Mouse (Mus musculus) neural tube, embryonic 11.5 days (tissue): ENCODE data around the gene Slc41a3. TPM values are rescaled to one million over a fixed set of nuclear protein-coding genes. Genes with fewer than 3 reads are reported as not detected.
"Not testable (repeated sequence)": the region's sequence is repeated elsewhere in the genome, so short reads cannot be mapped to it uniquely, and the experiment has no call there.

ENCODE experiments used
- ATAC-seq: fragments of 200-750 bp; cut with Nextera tagmentation; 2 replicates; pipeline ENCODE4 v1.8.0; 2017; ENCODE audit warnings: moderate number of reproducible peaks, mild to moderate bottlenecking, moderate TSS enrichment, moderate library complexity; ENCODE audit not compliant: insufficient read depth, low FRiP score, low TSS enrichment
- DNase-seq: peaks from one replicate; pipeline ENCODE4 v3.0.0-alpha.2; 2015; ENCODE audit warnings: low spot score
- H3K27ac ChIP-seq: fragments of 300-500 bp; sonication (generic); 2 replicates; pipeline ENCODE4 v1.5.1; 2014; ENCODE audit warnings: low read depth, mild to moderate bottlenecking, low read length
- H3K27me3 ChIP-seq: fragments of 300-500 bp; sonication (generic); 2 replicates; pipeline ENCODE4 v1.6.1; 2014; ENCODE audit warnings: mild to moderate bottlenecking, low read length, mixed read lengths; ENCODE audit not compliant: control insufficient read depth, insufficient read depth
- H3K36me3 ChIP-seq: fragments of 300-500 bp; sonication (generic); 2 replicates; pipeline ENCODE4 v1.6.1; 2014; ENCODE audit warnings: mild to moderate bottlenecking, low read length, moderate library complexity, mixed read lengths; ENCODE audit not compliant: control insufficient read depth, insufficient read depth
- H3K4me1 ChIP-seq: fragments of 300-500 bp; sonication (generic); 2 replicates; pipeline ENCODE4 v1.6.1; 2014; ENCODE audit warnings: low read length, mixed read lengths; ENCODE audit not compliant: control insufficient read depth, insufficient read depth
- H3K4me2 ChIP-seq: fragments of 300-500 bp; sonication (generic); 2 replicates; pipeline ENCODE4 v1.6.1; 2014; ENCODE audit warnings: low read depth, mild to moderate bottlenecking, moderate library complexity
- H3K4me3 ChIP-seq: fragments of 300-500 bp; sonication (generic); 2 replicates; pipeline ENCODE4 v1.5.1; 2014; ENCODE audit warnings: low read depth, low read length
- H3K9ac ChIP-seq: fragments of 300-500 bp; sonication (generic); 2 replicates; pipeline ENCODE4 v1.6.1; 2014; ENCODE audit warnings: mild to moderate bottlenecking, low read length
- H3K9me3 ChIP-seq: fragments of 300-500 bp; sonication (generic); 2 replicates; pipeline ENCODE4 v1.6.1; 2016; ENCODE audit warnings: low read length; ENCODE audit not compliant: control insufficient read depth
- WGBS: fragments of 180-500 bp; shearing (Covaris S2); extraction: QIAGEN DNeasy Blood & Tissue Kit; methylation state at CpG from one replicate; pipeline ENCODE4 v1.1.7; 2014; 5-methylcytosine and 5-hydroxymethylcytosine counted together
- polyA plus RNA-seq: library from polyadenylated mRNA; unstranded; fragments of >200 nt; fragmentation: Nextera tagmentation; extraction: Ambion mirVana; gene quantifications from 2 replicates; pipeline ENCODE4 v1.2.1, GENCODE M21; 2014

Slc41a3 gene
- polyA plus RNA-seq, 1 experiment from 2014 or later = 2.7 TPM

- H3K36me3 ChIP-seq = no peaks in the 10 kb centered on the region
- WGBS = 55% methylated on average over 3 of the region's 3 CpGs
- no peak overlapping the region for H3K4me2 ChIP-seq
- DNase-seq (no peak), ATAC-seq (no peak)
- no peak overlapping the region for H3K9ac ChIP-seq
- no peaks in the 10 kb centered on the region for H3K27me3 ChIP-seq
- no peak overlapping the region for H3K27ac ChIP-seq
- no peaks in the 10 kb centered on the region for H3K4me1 ChIP-seq
- no peak overlapping the region for H3K4me3 ChIP-seq
- H3K9me3 ChIP-seq = no peaks in the 10 kb centered on the region
These were observed 31.1 kb downstream of the Slc41a3 start for GRCm38 (mm10) chr6:90635611-90636010.

- no peaks in the 10 kb centered on the region for H3K27me3 ChIP-seq
- H3K27ac ChIP-seq = no peak overlapping the region
- H3K4me2 ChIP-seq = no peak overlapping the region
- WGBS = 80% methylated on average over 3 of the region's 3 CpGs
- no peak for DNase-seq
- H3K9ac ChIP-seq = no peak overlapping the region
- no peaks in the 10 kb centered on the region for H3K4me1 ChIP-seq
- H3K9me3 ChIP-seq = no peaks in the 10 kb centered on the region
- no peak overlapping the region for H3K4me3 ChIP-seq
- no peak for ATAC-seq
- H3K36me3 ChIP-seq = no peaks in the 10 kb centered on the region
These were observed 38.5 kb downstream of the Slc41a3 start for GRCm38 (mm10) chr6:90643057-90643456.

GRCm38 (mm10) chr6:90644965-90645364 lies 40.4 kb downstream of the Slc41a3 start:
- no peak overlapping the region for H3K9ac ChIP-seq
- H3K27me3 ChIP-seq = no peaks in the 10 kb centered on the region
- no peaks in the 10 kb centered on the region for H3K36me3 ChIP-seq
- ATAC-seq (no peak), DNase-seq (no peak)
- no peaks in the 10 kb centered on the region for H3K4me1 ChIP-seq
- no peak overlapping the region for H3K4me2 ChIP-seq
- 80% methylated on average over 4 of the region's 4 CpGs for WGBS
- no peak overlapping the region for H3K27ac ChIP-seq
- H3K4me3 ChIP-seq = no peak overlapping the region
- no peaks in the 10 kb centered on the region for H3K9me3 ChIP-seq

- Histone ChIP-seq H3K9me3 (no peaks in the 10 kb centered on the region), H3K27ac (no peak overlapping the region), H3K4me2 (no peak overlapping the region), H3K4me1 (no peaks in the 10 kb centered on the region), H3K27me3 (no peaks in the 10 kb centered on the region), H3K9ac (no peak overlapping the region), H3K36me3 (no peaks in the 10 kb centered on the region), H3K4me3 (no peak overlapping the region)
- no peak for DNase-seq
- ATAC-seq = no peak
- 90% methylated on average over 6 of the region's 6 CpGs for WGBS
These were observed 43.9 kb downstream of the Slc41a3 start for GRCm38 (mm10) chr6:90648391-90648790.

GRCm38 (mm10) chr6:90649279-90649678 lies 44.8 kb downstream of the Slc41a3 start:
- Histone ChIP-seq H3K9me3 (no peaks in the 10 kb centered on the region), H3K36me3 (no peaks in the 10 kb centered on the region), H3K27me3 (no peaks in the 10 kb centered on the region), H3K4me2 (no peak overlapping the region), H3K4me1 (no peaks in the 10 kb centered on the region), H3K9ac (no peak overlapping the region), H3K4me3 (no peak overlapping the region), H3K27ac (no peak overlapping the region)
- whole genome bisulfite sequencing = 93% methylated on average over 4 of the region's 4 CpGs
- DNase-seq (no peak), ATAC-seq (no peak)

GRCm38 (mm10) chr6:90650634-90651033 lies 46.1 kb downstream of the Slc41a3 start:
- no peak for DNase-seq
- WGBS = 56% methylated on average over 1 of the region's 1 CpGs

GRCm38 (mm10) chr6:90653736-90654135 lies 49.2 kb downstream of the Slc41a3 start:
- Histone ChIP-seq H3K9me3 (no peaks in the 10 kb centered on the region), H3K4me2 (no peak overlapping the region), H3K36me3 (no peaks in the 10 kb centered on the region), H3K9ac (no peak overlapping the region), H3K27me3 (no peaks in the 10 kb centered on the region), H3K4me3 (no peak overlapping the region), H3K4me1 (no peaks in the 10 kb centered on the region), H3K27ac (no peak overlapping the region)
- 60% methylated on average over 2 of the region's 2 CpGs for WGBS
- DNase-seq (peak; percentile 47), ATAC-seq (no peak)

More at GRCm38 (mm10) chr6:90650634-90651033, 46.1 kb downstream of the Slc41a3 start:
- H3K9me3 ChIP-seq = no peaks in the 10 kb centered on the region
- H3K9ac ChIP-seq = no peak overlapping the region
- H3K4me3 ChIP-seq = no peak overlapping the region
- ATAC-seq = no peak
- no peak overlapping the region for H3K27ac ChIP-seq
- H3K4me1 ChIP-seq = no peaks in the 10 kb centered on the region
- no peak overlapping the region for H3K4me2 ChIP-seq
- no peaks in the 10 kb centered on the region for H3K36me3 ChIP-seq
- H3K27me3 ChIP-seq = no peaks in the 10 kb centered on the region

GRCm38 (mm10) chr6:90656344-90656850 lies 51.9 kb downstream of the Slc41a3 start:
- DNase-seq, H3K4me2 ChIP-seq, H3K27ac ChIP-seq, H3K4me3 ChIP-seq, H3K36me3 ChIP-seq, ATAC-seq, H3K4me1 ChIP-seq, H3K9ac ChIP-seq, H3K9me3 ChIP-seq, H3K27me3 ChIP-seq: not testable (repeated sequence)
- 75% methylated on average over 2 of the region's 2 CpGs for WGBS

- Histone ChIP-seq H3K9ac (no peak overlapping the region), H3K27ac (no peak overlapping the region), H3K4me3 (no peak overlapping the region), H3K36me3 (peaks cover 10% of the 10 kb centered on the region), H3K27me3 (no peaks in the 10 kb centered on the region), H3K4me1 (no peaks in the 10 kb centered on the region), H3K4me2 (no peak overlapping the region), H3K9me3 (no peaks in the 10 kb centered on the region)
- ATAC-seq (no peak), DNase-seq (no peak)
- 73% methylated on average over 2 of the region's 2 CpGs for WGBS
These were observed 55.4 kb downstream of the Slc41a3 start for GRCm38 (mm10) chr6:90659913-90660312.
